20 mouse cellular contexts compared by ENCODE assay signal in the genomic region with DNA sequence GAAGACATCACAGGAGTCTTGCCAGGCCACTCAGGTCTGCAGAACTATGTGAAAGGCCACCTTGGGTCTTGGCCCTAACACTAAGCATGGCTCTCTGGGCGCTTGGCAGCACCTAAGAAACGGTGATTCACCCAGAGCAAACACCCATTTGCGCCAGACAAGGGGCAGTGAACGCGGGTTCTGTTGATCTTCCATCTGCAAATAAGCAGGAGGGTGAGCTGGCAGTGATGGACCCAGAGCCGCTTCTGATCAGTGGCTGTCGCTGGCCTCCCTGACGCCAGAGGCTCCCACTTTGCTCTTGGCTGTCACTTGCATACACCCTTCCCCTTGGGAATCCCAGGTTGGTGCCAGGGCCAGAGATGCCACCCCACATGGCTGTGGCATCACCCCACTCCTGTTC. TPM values are rescaled to one million over a fixed set of nuclear protein-coding genes. Genes with fewer than 3 reads are reported as not detected.
A peak's percentile ranks its signal among the peaks of the same experiment; 100 is the strongest.
DNase-seq lines count a peak whose midpoint lies in the region; ATAC-seq and TF ChIP-seq lines count a peak whose summit lies in the region.
"Had no signal": no experiment of that assay in that cellular context is flagged by ENCODE, and none has a peak within 500 bp of the region (broad histone marks: within the 10 kb centered on the region; RNA-seq: fewer than 3 reads in every experiment).

No protein-coding gene starts in this region.

- no peak overlapping the region for H3K9ac ChIP-seq in forebrain, embryonic 11.5 days (ENCODE audit: low read length)
- no peak overlapping the region for H3K9ac ChIP-seq in forebrain, postnatal 0 days
- no peak overlapping the region for H3K9ac ChIP-seq in lung, embryonic 14.5 days
- H3K9ac ChIP-seq: embryonic facial prominence, embryonic 12.5 days; heart, embryonic 12.5 days; limb, embryonic 13.5 days had no signal

- no peaks in the 10 kb centered on the region for H3K4me1 ChIP-seq in forebrain, embryonic 11.5 days (replicated peaks; ENCODE audit: control insufficient read depth, insufficient read depth, low read length)
- no peaks in the 10 kb centered on the region for H3K4me1 ChIP-seq in forebrain, postnatal 0 days (ENCODE audit: insufficient read depth)
- no peaks in the 10 kb centered on the region for H3K4me1 ChIP-seq in lung, embryonic 14.5 days (ENCODE audit: insufficient read depth)

- WGBS in forebrain, embryonic 11.5 days: 85% methylated on average over 8 of the region's 8 CpGs
- WGBS in forebrain, postnatal 0 days: 72% methylated on average over 8 of the region's 8 CpGs
- WGBS in lung, embryonic 14.5 days: 61% methylated on average over 8 of the region's 8 CpGs

- H3K4me3 ChIP-seq in forebrain, embryonic 11.5 days (ENCODE audit: low read depth, low read length): no peak overlapping the region
- no peak overlapping the region for H3K4me3 ChIP-seq in forebrain, postnatal 0 days (ENCODE audit: low read depth, low read length)
- no peak overlapping the region for H3K4me3 ChIP-seq in lung, embryonic 14.5 days (ENCODE audit: low read depth, low read length)
- H3K4me3 ChIP-seq: embryonic facial prominence, embryonic 12.5 days; heart, embryonic 12.5 days; limb, embryonic 13.5 days had no signal

- no peak overlapping the region for H3K4me2 ChIP-seq in forebrain, embryonic 11.5 days (ENCODE audit: low read depth, low read length, severe bottlenecking)
- no peak overlapping the region for H3K4me2 ChIP-seq in forebrain, postnatal 0 days (ENCODE audit: low read depth)
- H3K4me2 ChIP-seq in lung, embryonic 14.5 days: no peak overlapping the region
- H3K4me2 ChIP-seq: embryonic facial prominence, embryonic 12.5 days; heart, embryonic 12.5 days; limb, embryonic 13.5 days had no signal

- H3K36me3 ChIP-seq in forebrain, embryonic 11.5 days (ENCODE audit: control insufficient read depth, insufficient read depth, low read length): peaks cover 23% of the 10 kb centered on the region; the same call in 1 of the 2 replicates
- peaks cover 7% of the 10 kb centered on the region; the same call in 1 of the 2 replicates for H3K36me3 ChIP-seq in forebrain, postnatal 0 days (ENCODE audit: insufficient read depth)
- H3K36me3 ChIP-seq in lung, embryonic 14.5 days (ENCODE audit: insufficient read depth): peaks cover 56% of the 10 kb centered on the region

- TF ChIP-seq CTCF in forebrain, postnatal 0 days (IDR thresholded peaks at IDR 0.05; ENCODE audit: low read depth): no peak
- TF ChIP-seq CTCF in lung, embryonic 14.5 days (IDR thresholded peaks at IDR 0.05; ENCODE audit: low read depth): no peak

- H3K9me3 ChIP-seq in forebrain, embryonic 11.5 days (ENCODE audit: control insufficient read depth, low read length): no peaks in the 10 kb centered on the region
- H3K9me3 ChIP-seq in forebrain, postnatal 0 days (ENCODE audit: low read length): no peaks in the 10 kb centered on the region
- H3K9me3 ChIP-seq in lung, embryonic 14.5 days (ENCODE audit: low read depth, low read length): no peaks in the 10 kb centered on the region
- H3K9me3 ChIP-seq: embryonic facial prominence, embryonic 12.5 days; heart, embryonic 12.5 days; limb, embryonic 13.5 days had no signal

- H3K27me3 ChIP-seq in forebrain, embryonic 11.5 days (ENCODE audit: control insufficient read depth, insufficient read depth, low read length): no peaks in the 10 kb centered on the region
- no peaks in the 10 kb centered on the region for H3K27me3 ChIP-seq in forebrain, postnatal 0 days (ENCODE audit: insufficient read depth, low read length)
- no peaks in the 10 kb centered on the region for H3K27me3 ChIP-seq in lung, embryonic 14.5 days (ENCODE audit: insufficient read depth, low read length)
- H3K27me3 ChIP-seq: embryonic facial prominence, embryonic 12.5 days; heart, embryonic 12.5 days; limb, embryonic 13.5 days had no signal

- DNase-seq in forebrain, embryonic 11.5 days (ENCODE audit: low spot score): peak; percentile 54
- no peak for DNase-seq in forebrain, postnatal 0 days
- DNase-seq in lung, embryonic 14.5 days: no peak
- DNase-seq in lung, postnatal 14 days: no peak
- peak; percentile 79 for DNase-seq in 3134 (ENCODE audit: extremely low read depth, insufficient read length, low spot score)
- peak; percentile 76 for DNase-seq in Muller cell, postnatal 12 days (ENCODE audit: inconsistent ontology term)
- DNase-seq in heart, adult 9 months (ENCODE audit: low spot score in 2 of 2): no peak
- DNase-seq: cerebellum, adult 18-20 months; gastrocnemius, postnatal 10 days; thymus, postnatal 36 days had no signal

- no peak overlapping the region for H3K27ac ChIP-seq in forebrain, embryonic 11.5 days (ENCODE audit: low read depth, low read length)
- no peak overlapping the region; the same call in 1 of the 2 replicates for H3K27ac ChIP-seq in forebrain, postnatal 0 days (ENCODE audit: low read depth, low read length)
- H3K27ac ChIP-seq in lung, embryonic 14.5 days (ENCODE audit: low read depth): 0 out of 2 replicates have a peak overlapping the region, but pooled peaks have one; percentile 15
- H3K27ac ChIP-seq: embryonic facial prominence, embryonic 12.5 days; limb, embryonic 13.5 days had no signal

- no peak for ATAC-seq in forebrain, embryonic 11.5 days (replicated peaks; ENCODE audit: low FRiP score)
- ATAC-seq in forebrain, postnatal 0 days: no peak
- no peak for ATAC-seq in lung, embryonic 14.5 days (ENCODE audit: insufficient read depth)

RNA-seq across cellular contexts. Expression of gene Ccnd1, which starts 10.2 kb away (rescaled TPM):
- polyA plus RNA-seq in forebrain, embryonic 11.5 days (2014; fragmentation: Nextera tagmentation; extraction: Ambion mirVana): 238 and 268 TPM in 2 replicates
- total RNA-seq in forebrain, postnatal 0 days (2014; rRNA removed): 21.6 and 33.5 TPM in 2 replicates
- 23.9 and 29.0 TPM in 2 replicates for polyA plus RNA-seq in forebrain, postnatal 0 days (2015; fragmentation: Nextera tagmentation; extraction: Ambion mirVana)
- 148 and 154 TPM in 2 replicates for polyA plus RNA-seq in lung, embryonic 14.5 days (2014; fragmentation: Nextera tagmentation; extraction: Ambion mirVana)

RNA-seq across cellular contexts. Expression of gene LTO1, which starts 14.6 kb away (rescaled TPM):
- polyA plus RNA-seq in forebrain, embryonic 11.5 days (2014; fragmentation: Nextera tagmentation; extraction: Ambion mirVana): 29.2 and 31.1 TPM in 2 replicates
- 21.7 and 22.4 TPM in 2 replicates for total RNA-seq in forebrain, postnatal 0 days (2014; rRNA removed)
- 16.4 and 17.6 TPM in 2 replicates for polyA plus RNA-seq in forebrain, postnatal 0 days (2015; fragmentation: Nextera tagmentation; extraction: Ambion mirVana)
- 22.1 and 22.3 TPM in 2 replicates for polyA plus RNA-seq in lung, embryonic 14.5 days (2014; fragmentation: Nextera tagmentation; extraction: Ambion mirVana)

RNA-seq across cellular contexts. Expression of gene Fgf15, which starts 33.2 kb away (rescaled TPM):
- 92.1 and 92.3 TPM in 2 replicates for polyA plus RNA-seq in forebrain, embryonic 11.5 days (2014; fragmentation: Nextera tagmentation; extraction: Ambion mirVana)
- 2.5 and 4.0 TPM in 2 replicates for total RNA-seq in forebrain, postnatal 0 days (2014; rRNA removed)
- polyA plus RNA-seq in forebrain, postnatal 0 days (2015; fragmentation: Nextera tagmentation; extraction: Ambion mirVana): 5.0 and 6.1 TPM in 2 replicates
- polyA plus RNA-seq in lung, embryonic 14.5 days (2014; fragmentation: Nextera tagmentation; extraction: Ambion mirVana): not detected in 2 replicates
- total RNA-seq: gastrocnemius, postnatal 10 days; heart, postnatal 25 days; layer of hippocampus, postnatal 10 days; left cerebral cortex, postnatal 10 days; megakaryocyte, adult 5-6 weeks had no signal
- polyA plus RNA-seq: cortical plate, adult 2 months; frontal cortex, adult 2 months; heart, embryonic 12.5 days; kidney, adult 2 months had no signal

Comparison
In these comparisons a context has a peak if more than half of its experiments do, and no peak if none do; other contexts are left out.
1. DNase-seq: peak in forebrain, embryonic 11.5 days (single experiment), 3134 (single experiment) and Muller cell, postnatal 12 days (single experiment); none in forebrain, postnatal 0 days (single experiment), lung, embryonic 14.5 days (single experiment), lung, postnatal 14 days (single experiment) and heart, adult 9 months (0 of 2).
2. RNA of gene Fgf15, which starts 33.2 kb away (polyA plus RNA-seq): 92.1 to 92.3 TPM in forebrain, embryonic 11.5 days; 5.0 to 6.1 TPM in forebrain, postnatal 0 days and not detected in lung, embryonic 14.5 days; every median in the first group is over 10 times any median in the second.